Mouse (Mus musculus) megakaryocyte, embryonic 14.5 days (primary cell): ENCODE measurements around the gene Gmppb.

Source experiments
- FLI1 ChIP-seq: IDR thresholded peaks from 2 replicates; pipeline ENCODE4 v1.6.1; 2012; ENCODE audit warnings: low read length, inconsistent platforms, mixed read lengths
- GATA1 ChIP-seq: IDR thresholded peaks from 3 replicates; pipeline ENCODE4 v1.6.1; 2012; ENCODE audit warnings: mixed read lengths, low read length, inconsistent platforms, borderline replicate concordance

DNA sequence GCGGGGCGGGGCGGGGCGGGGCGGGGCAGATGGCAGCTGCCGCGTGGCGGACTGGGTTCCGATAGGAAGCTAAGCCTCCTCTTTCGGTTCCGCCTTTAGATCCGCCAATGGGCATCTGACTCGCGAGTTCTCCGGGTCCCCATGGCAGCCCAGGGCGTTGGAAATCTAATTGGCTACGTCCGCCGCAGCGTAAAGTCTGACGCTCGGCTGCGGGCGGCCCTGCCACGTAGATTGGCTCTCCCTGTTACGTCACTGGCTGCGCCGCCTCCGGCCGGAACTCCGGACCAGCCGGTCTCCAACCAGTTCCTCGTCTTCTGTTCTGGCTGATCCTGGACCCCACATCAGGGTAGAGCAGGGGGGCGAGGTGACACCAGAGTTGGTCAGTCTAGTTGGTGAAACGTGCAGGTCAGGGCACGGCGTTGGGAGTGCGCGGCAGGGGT lies at the start of gene Gmppb:
- TF ChIP-seq GATA1 (no peak), FLI1 (no peak)
